In genomic region chr7:75467791-75468190, GRCm38 (mm10) we compare ENCODE assay signal across 22 mouse cellular contexts. TPM values are rescaled to one million over a fixed set of nuclear protein-coding genes. Genes with fewer than 3 reads are reported as not detected.
A peak's percentile ranks its signal among the peaks of the same experiment; 100 is the strongest.
DNase-seq lines count a peak whose midpoint lies in the region; ATAC-seq and TF ChIP-seq lines count a peak whose summit lies in the region.
"Had no signal": no experiment of that assay in that cellular context is flagged by ENCODE, and none has a peak within 500 bp of the region (broad histone marks: within the 10 kb centered on the region; RNA-seq: fewer than 3 reads in every experiment).

No protein-coding gene starts in this region.

- H3K9ac ChIP-seq in heart, embryonic 13.5 days = no peak overlapping the region
- no peak overlapping the region for H3K9ac ChIP-seq in hindbrain, postnatal 0 days (replicated peaks; ENCODE audit: low read length)
- H3K9ac ChIP-seq in hindbrain, embryonic 12.5 days = no peak overlapping the region
- H3K9ac ChIP-seq: embryonic facial prominence, embryonic 13.5 days; embryonic facial prominence, embryonic 15.5 days; forebrain, embryonic 12.5 days had no signal

- no peak for ATAC-seq in heart, embryonic 13.5 days (ENCODE audit: extremely low read depth, insufficient number of reproducible peaks, low FRiP score, low TSS enrichment)
- no peak for ATAC-seq in hindbrain, postnatal 0 days
- ATAC-seq in hindbrain, embryonic 12.5 days (ENCODE audit: low FRiP score) = no peak
- ATAC-seq: forebrain, embryonic 14.5 days had no signal

- 0 out of 2 replicates have a peak overlapping the region, but pooled peaks have one; percentile 3 for H3K27ac ChIP-seq in heart, embryonic 13.5 days (replicated peaks)
- no peak overlapping the region for H3K27ac ChIP-seq in hindbrain, postnatal 0 days
- no peak overlapping the region for H3K27ac ChIP-seq in hindbrain, embryonic 12.5 days
- H3K27ac ChIP-seq: embryonic facial prominence, embryonic 13.5 days; embryonic facial prominence, embryonic 15.5 days; forebrain, embryonic 10.5 days; forebrain, embryonic 12.5 days had no signal

- no peak overlapping the region for H3K4me3 ChIP-seq in heart, embryonic 13.5 days
- H3K4me3 ChIP-seq in hindbrain, postnatal 0 days (ENCODE audit: low read length) = no peak overlapping the region
- no peak overlapping the region for H3K4me3 ChIP-seq in hindbrain, embryonic 12.5 days
- H3K4me3 ChIP-seq: embryonic facial prominence, embryonic 13.5 days; embryonic facial prominence, embryonic 15.5 days; erythroblast, embryonic 14.5 days; forebrain, embryonic 10.5 days; forebrain, embryonic 12.5 days had no signal

- DNase-seq in heart, adult 8-10 months (ENCODE audit: low spot score) = no peak
- peak; percentile 2 for DNase-seq in hindbrain, postnatal 0 days (ENCODE audit: low spot score)
- peak; percentile 41 for DNase-seq in kidney, adult 9 months
- DNase-seq in kidney, postnatal 10 days = no peak
- DNase-seq: adrenal gland, adult 2 months; adrenal gland, postnatal 10 days; adrenal gland, postnatal 25 days; cerebellum, adult 11 months; cerebellum, adult 18-20 months; cerebellum, adult 8-10 months; cerebellum, adult 9-11 months; cerebellum, postnatal 14 days; cerebellum, postnatal 36 days; embryo, embryonic 11 days had no signal

- no peak overlapping the region for H3K4me2 ChIP-seq in heart, embryonic 13.5 days
- no peak overlapping the region for H3K4me2 ChIP-seq in hindbrain, postnatal 0 days (ENCODE audit: low read depth, low read length)
- H3K4me2 ChIP-seq in hindbrain, embryonic 12.5 days (replicated peaks) = no peak overlapping the region
- H3K4me2 ChIP-seq: embryonic facial prominence, embryonic 13.5 days; embryonic facial prominence, embryonic 15.5 days; forebrain, embryonic 12.5 days had no signal

- H3K9me3 ChIP-seq in heart, embryonic 13.5 days = no peaks in the 10 kb centered on the region
- H3K9me3 ChIP-seq in hindbrain, postnatal 0 days (ENCODE audit: low read length) = no peaks in the 10 kb centered on the region
- no peaks in the 10 kb centered on the region for H3K9me3 ChIP-seq in hindbrain, embryonic 12.5 days (replicated peaks)
- H3K9me3 ChIP-seq: embryonic facial prominence, embryonic 13.5 days; embryonic facial prominence, embryonic 15.5 days; forebrain, embryonic 10.5 days; forebrain, embryonic 12.5 days had no signal

- H3K27me3 ChIP-seq in heart, embryonic 13.5 days (replicated peaks) = no peaks in the 10 kb centered on the region
- no peaks in the 10 kb centered on the region for H3K27me3 ChIP-seq in hindbrain, postnatal 0 days (ENCODE audit: insufficient read depth, low read length)
- H3K27me3 ChIP-seq in hindbrain, embryonic 12.5 days = no peaks in the 10 kb centered on the region
- H3K27me3 ChIP-seq: embryonic facial prominence, embryonic 13.5 days; embryonic facial prominence, embryonic 15.5 days; forebrain, embryonic 12.5 days had no signal

- no peaks in the 10 kb centered on the region for H3K36me3 ChIP-seq in heart, embryonic 13.5 days
- H3K36me3 ChIP-seq in hindbrain, postnatal 0 days (ENCODE audit: insufficient read depth, low read length) = no peaks in the 10 kb centered on the region
- no peaks in the 10 kb centered on the region for H3K36me3 ChIP-seq in hindbrain, embryonic 12.5 days
- H3K36me3 ChIP-seq: embryonic facial prominence, embryonic 13.5 days; embryonic facial prominence, embryonic 15.5 days; forebrain, embryonic 10.5 days; forebrain, embryonic 12.5 days had no signal

- no peak for TF ChIP-seq CTCF in hindbrain, postnatal 0 days (IDR thresholded peaks at IDR 0.05; ENCODE audit: low read depth)

- WGBS in heart, embryonic 13.5 days = 65% methylated on average over 7 of the region's 7 CpGs
- 47% methylated on average over 7 of the region's 7 CpGs for WGBS in hindbrain, postnatal 0 days
- 56% methylated on average over 7 of the region's 7 CpGs for WGBS in hindbrain, embryonic 12.5 days

- peaks cover 78% of the 10 kb centered on the region for H3K4me1 ChIP-seq in heart, embryonic 13.5 days
- H3K4me1 ChIP-seq in hindbrain, postnatal 0 days (ENCODE audit: insufficient read depth, low read length) = no peaks in the 10 kb centered on the region
- H3K4me1 ChIP-seq in hindbrain, embryonic 12.5 days = peaks cover 6% of the 10 kb centered on the region

RNA-seq across cellular contexts. Expression of gene Akap13, which starts 12.5 kb away (rescaled TPM):
- 41.8 and 45.2 TPM in 2 replicates for polyA plus RNA-seq in heart, embryonic 13.5 days (2015; fragmentation: Nextera tagmentation; extraction: Ambion mirVana)
- 10 to 100 TPM; 70.2 to 79.8 (median 75.9) TPM for total RNA-seq in heart, adult 8-10 months (2022)
- 26.1 and 31.7 TPM in 2 replicates for total RNA-seq in hindbrain, postnatal 0 days (2014; rRNA removed)
- polyA plus RNA-seq in hindbrain, postnatal 0 days (2015; fragmentation: Nextera tagmentation; extraction: Ambion mirVana) = 13.8 and 14.3 TPM in 2 replicates
- polyA plus RNA-seq in hindbrain, embryonic 12.5 days (2016; fragmentation: Nextera tagmentation; extraction: Ambion mirVana) = 32.3 and 35.2 TPM in 2 replicates

Comparison
In these comparisons a context has a peak if more than half of its experiments do, and no peak if none do; other contexts are left out.
1. DNase-seq: peak in hindbrain, postnatal 0 days (single experiment) and kidney, adult 9 months (single experiment); none in heart, adult 8-10 months (single experiment) and kidney, postnatal 10 days (single experiment).